Mouse (Mus musculus): ENCODE measurements around the gene Ubn1.
A peak's percentile ranks its signal among the peaks of the same experiment; 100 is the strongest.

Gene Ubn1

DNA sequence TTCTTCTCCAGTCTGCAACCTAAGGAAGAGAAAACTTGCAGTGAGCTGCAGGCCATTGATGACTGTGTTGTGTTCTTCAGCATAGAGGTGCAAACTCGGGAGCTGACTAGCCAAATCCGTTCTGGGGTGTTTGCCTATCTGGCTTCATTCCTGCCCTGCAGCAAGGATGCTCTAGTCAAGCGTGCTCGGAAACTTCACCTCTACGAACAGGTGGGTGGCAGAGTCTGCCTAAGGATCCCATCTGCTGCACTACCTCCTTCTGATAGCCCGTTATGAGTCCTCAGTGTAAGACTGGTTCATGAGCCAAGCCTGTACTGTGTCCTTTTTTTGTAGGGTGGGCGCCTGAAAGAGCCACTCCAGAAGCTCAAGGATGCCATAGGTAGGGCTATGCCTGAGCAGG, 22.1 kb downstream of the Ubn1 start:
- no peak for DNase-seq (ENCODE audit: low spot score in 2 of 2)

- DNase-seq (ENCODE audit: low spot score in 2 of 2) = no peak
Observed at GRCm38 (mm10) chr16:5074341-5074740, 24.5 kb downstream of the Ubn1 start.

DNA sequence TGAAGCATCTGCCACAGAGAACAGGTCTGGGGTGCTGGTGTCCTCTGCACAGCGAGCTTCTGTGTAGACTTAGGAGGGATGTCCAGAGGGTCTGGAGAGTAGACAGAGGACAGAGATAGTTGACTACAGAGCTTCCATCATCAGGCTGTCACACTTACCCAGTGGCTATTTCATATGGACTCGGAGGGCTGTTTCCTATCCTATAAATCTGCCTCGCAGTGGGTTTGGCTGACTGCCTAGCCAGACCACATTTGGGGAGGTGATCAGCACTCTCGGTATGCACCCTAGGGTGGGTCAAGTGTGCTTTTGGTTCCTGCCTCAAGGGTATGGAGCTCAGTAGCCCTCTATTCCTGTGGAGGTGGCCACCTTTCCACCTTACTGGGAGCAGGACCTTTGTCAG, 35.3 kb downstream of the Ubn1 start:
- DNase-seq (ENCODE audit: low spot score in 2 of 2) = no peak

DNA sequence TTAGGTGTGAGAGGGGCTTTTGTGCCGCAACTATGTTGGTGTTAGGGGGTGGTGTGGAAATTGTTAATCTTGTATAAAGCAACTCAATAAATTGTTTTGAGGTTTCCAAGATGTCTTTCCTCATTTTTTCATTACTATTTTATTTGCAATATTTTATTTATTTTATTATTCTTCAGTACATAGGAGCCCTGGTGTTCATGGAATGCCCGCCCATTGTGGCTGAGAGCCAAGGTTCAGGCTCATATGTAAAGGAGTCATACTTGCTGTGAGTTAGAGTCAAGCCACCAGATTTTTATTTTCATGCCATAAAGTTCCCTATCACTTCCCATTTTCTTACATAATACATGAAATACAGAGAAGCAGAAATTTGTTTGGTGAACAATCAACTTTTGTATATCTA, 36.3 kb downstream of the Ubn1 start:
- no peak for DNase-seq (ENCODE audit: low spot score in 2 of 2)

- no peak for DNase-seq (ENCODE audit: low spot score in 2 of 2)
Observed at GRCm38 (mm10) chr16:5089021-5089420, 39.2 kb downstream of the Ubn1 start.

GRCm38 (mm10) chr16:5093285-5093684, 43.4 kb downstream of the Ubn1 start:
- DNase-seq (ENCODE audit: low spot score in 2 of 2) = no peak

GRCm38 (mm10) chr16:5096504-5096903, 46.6 kb downstream of the Ubn1 start:
- DNase-seq (ENCODE audit: low spot score in 2 of 2) = no peak

DNA sequence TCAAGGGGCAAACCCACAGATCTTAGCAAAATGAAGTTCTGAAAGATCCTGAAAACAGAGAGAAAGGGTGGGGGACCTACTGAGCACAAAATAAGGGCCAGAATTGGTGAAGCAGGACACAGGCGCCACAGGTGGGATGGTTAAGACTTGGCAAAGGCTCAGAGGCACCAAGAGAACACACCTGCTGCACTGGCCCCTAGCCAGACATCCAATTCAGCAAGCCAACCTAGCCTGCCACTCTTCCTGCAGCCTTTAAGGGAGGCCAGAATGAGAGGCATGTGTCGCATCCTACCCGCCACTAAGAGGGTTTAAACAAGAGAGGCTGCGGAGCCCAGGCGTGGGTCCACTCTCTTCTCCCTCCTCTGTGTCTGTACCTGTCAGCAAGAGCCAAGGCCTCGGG, 51.1 kb downstream of the Ubn1 start:
- DNase-seq (ENCODE audit: low spot score in 2 of 2) = no peak

DNA sequence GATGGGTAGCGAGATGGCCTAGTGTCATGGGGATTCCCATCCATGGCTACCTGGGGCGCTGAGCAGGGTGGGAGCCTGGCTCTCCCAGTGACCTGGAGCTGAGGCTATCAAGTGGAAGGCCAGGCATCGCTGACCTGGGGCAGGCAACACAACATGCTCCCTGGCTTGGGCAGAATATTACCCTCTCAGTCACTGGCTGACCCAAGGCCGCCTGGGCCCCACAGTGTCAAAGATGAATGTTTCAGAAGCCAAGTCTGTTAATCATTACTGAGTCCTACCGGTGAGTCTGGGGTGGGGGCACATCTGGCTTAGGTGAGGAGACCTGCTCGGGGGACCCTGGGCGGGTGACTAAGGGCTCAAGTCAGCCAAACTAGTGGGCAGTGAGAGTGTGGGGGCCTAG, 60.0 kb downstream of the Ubn1 start:
- DNase-seq (ENCODE audit: low spot score in 2 of 2) = no peak

GRCm38 (mm10) chr16:5111021-5111420, 61.2 kb downstream of the Ubn1 start:
- no peak for DNase-seq (ENCODE audit: low spot score in 2 of 2)

DNA sequence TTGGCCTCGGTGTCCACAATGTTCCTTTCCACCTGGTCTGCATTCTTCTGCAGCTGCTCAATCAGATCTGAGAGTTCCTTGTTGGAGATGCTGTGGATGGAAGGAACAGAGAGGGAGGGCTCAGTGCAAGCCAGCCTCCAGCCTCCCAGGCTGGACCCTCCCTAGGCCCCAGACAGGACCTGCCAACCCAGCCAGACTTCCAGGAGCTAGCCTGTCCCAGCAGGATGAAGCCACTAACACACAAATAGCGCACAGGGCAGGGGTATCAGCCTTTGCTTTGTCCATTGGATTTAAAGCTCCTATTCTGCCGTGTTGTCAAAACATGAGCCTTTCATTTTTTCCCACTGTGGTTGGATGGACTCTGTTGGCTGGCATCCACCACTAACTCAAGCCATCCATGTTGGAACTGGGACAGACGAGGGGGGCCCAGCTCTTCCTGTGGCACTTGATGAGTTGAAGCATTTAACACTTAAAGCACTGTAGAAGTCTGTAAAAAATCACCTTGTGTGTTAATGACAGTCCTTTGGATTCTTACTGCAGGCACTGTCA, 63.2 kb downstream of the Ubn1 start:
- DNase-seq (ENCODE audit: low spot score in 2 of 2) = no peak

DNA sequence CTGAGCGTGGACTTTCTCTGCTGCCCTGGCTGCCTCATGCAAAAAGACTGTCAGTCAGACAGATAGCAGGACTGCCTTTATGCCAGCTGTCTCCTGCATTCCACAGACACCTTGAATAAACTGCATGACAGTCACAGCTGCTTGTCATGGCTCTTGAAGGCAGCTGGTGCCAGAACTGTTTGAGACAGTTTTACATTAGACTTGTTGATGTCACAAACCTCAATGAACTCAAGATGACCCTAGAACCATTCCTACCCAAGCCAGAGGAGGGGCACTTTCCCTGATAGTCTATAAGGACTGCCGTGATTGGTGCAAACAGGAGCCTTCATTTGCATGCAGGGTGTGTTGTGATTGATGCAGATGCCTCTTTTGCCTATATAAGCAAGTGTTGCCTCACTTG, 63.7 kb downstream of the Ubn1 start:
- no peak for DNase-seq (ENCODE audit: low spot score in 2 of 2)

DNA sequence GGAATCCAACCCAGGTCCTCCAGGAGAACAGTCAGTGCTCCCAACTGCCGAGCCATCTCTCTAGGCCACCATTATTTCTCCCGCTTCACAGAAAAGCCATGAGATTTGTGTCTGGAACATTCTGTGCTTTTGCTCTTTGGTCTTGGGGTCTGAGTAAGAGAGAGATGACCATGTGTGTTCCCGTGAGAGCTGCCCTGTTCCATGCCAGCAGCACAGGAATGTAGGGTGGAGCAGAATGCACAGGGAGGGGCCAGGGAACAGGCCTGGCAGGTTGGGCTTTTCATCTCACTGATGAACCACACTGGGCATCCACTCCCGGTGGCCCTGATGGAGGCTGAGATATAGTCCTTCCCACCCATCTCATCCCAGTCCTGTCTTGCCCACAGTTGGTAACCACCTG, 69.5 kb downstream of the Ubn1 start:
- DNase-seq (ENCODE audit: low spot score in 2 of 2) = peak in 1 of 2 experiments; percentile 36

- DNase-seq (ENCODE audit: low spot score in 2 of 2) = no peak
Observed at GRCm38 (mm10) chr16:5119845-5120244, 70.0 kb downstream of the Ubn1 start.

- no peak for DNase-seq (ENCODE audit: low spot score in 2 of 2)
Observed at GRCm38 (mm10) chr16:5123476-5123875, 73.6 kb downstream of the Ubn1 start.

- no peak for DNase-seq (ENCODE audit: low spot score in 2 of 2)
Observed at GRCm38 (mm10) chr16:5130196-5130595, 80.3 kb downstream of the Ubn1 start.

- DNase-seq (ENCODE audit: low spot score in 2 of 2) = peak; percentile 73 to 88
Observed at GRCm38 (mm10) chr16:5130766-5131165, 80.9 kb downstream of the Ubn1 start.

- no peak for DNase-seq (ENCODE audit: low spot score in 2 of 2)
Observed at GRCm38 (mm10) chr16:5131251-5131922, 81.5 kb downstream of the Ubn1 start.

GRCm38 (mm10) chr16:5132401-5132801, 82.5 kb downstream of the Ubn1 start, which contains the start of gene Ppl:
Gene Ppl, minus strand, starts transcription at chr16:5132421.
- peak; percentile 83 to 90 for DNase-seq (ENCODE audit: low spot score in 2 of 2)

GRCm38 (mm10) chr16:5134623-5135330, 84.9 kb downstream of the Ubn1 start:
- peak; percentile 77 to 83 for DNase-seq (ENCODE audit: low spot score in 2 of 2)

GRCm38 (mm10) chr16:5135551-5136261, 85.8 kb downstream of the Ubn1 start:
- peak; percentile 60 for DNase-seq (ENCODE audit: low spot score in 2 of 2)
